Mouse (Mus musculus): ENCODE measurements around the gene Bnip1. TPM values are rescaled to one million over a fixed set of nuclear protein-coding genes. Genes with fewer than 3 reads are reported as not detected.

The Bnip1 gene
- polyA plus RNA-seq, 1 experiment, result 21.4 TPM

DNA sequence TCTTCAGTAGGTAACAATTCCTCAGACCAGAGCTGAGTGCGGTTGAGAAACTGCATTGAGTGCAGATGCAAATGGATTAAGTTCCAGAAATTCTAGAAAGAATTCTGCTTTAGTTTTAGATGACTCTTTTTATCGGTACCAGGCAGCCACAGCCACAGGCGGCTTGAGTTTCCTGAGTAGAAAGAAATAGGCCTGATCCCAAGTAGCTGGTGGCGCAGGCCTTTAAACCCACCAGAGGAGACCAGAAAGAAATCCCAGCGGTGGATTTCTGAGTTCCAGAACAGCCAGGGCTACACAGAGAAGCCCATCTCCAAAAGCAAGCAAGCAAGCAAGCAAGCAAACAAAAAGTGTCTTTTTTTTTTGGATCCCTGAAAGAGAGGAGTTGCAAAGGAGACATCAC, 55.5 kb downstream of the Bnip1 start:
- H3K36me3 ChIP-seq (ENCODE audit: control insufficient read depth, insufficient read depth, low read length), result no peaks in the 10 kb centered on the region
- DNase-seq, result no peak
- H3K4me1 ChIP-seq (ENCODE audit: control insufficient read depth, insufficient read depth, low read length), result no peaks in the 10 kb centered on the region
- TF ChIP-seq POLR2A (IDR thresholded peaks at IDR 0.05; ENCODE audit: low read depth, low read length) (no peak), CTCF (conservative IDR thresholded peaks at IDR 0.05; ENCODE audit: insufficient read depth, insufficient read length, low read depth, low read length) (no peak)
- H3K4me3 ChIP-seq (ENCODE audit: insufficient read depth, low read depth, low read length), result no peak overlapping the region
- H3K27ac ChIP-seq (ENCODE audit: insufficient read depth, low read depth, low read length), result no peak overlapping the region
- WGBS, result 44% methylated on average over 5 of the region's 5 CpGs
- H3K27me3 ChIP-seq (replicated peaks; ENCODE audit: control insufficient read depth, insufficient read depth, low read length), result peaks cover 13% of the 10 kb centered on the region

- Histone ChIP-seq H3K4me1 (ENCODE audit: control insufficient read depth, insufficient read depth, low read length) (no peaks in the 10 kb centered on the region), H3K4me3 (ENCODE audit: insufficient read depth, low read depth, low read length) (no peak overlapping the region), H3K36me3 (ENCODE audit: control insufficient read depth, insufficient read depth, low read length) (no peaks in the 10 kb centered on the region), H3K27me3 (replicated peaks; ENCODE audit: control insufficient read depth, insufficient read depth, low read length) (peaks cover 13% of the 10 kb centered on the region), H3K27ac (ENCODE audit: insufficient read depth, low read depth, low read length) (no peak overlapping the region)
- no peak for DNase-seq
- 6% methylated on average over 19 of the region's 19 CpGs for WGBS
- TF ChIP-seq POLR2A (IDR thresholded peaks at IDR 0.05; ENCODE audit: low read depth, low read length), result no peak
- TF ChIP-seq CTCF (conservative IDR thresholded peaks at IDR 0.05; ENCODE audit: insufficient read depth, insufficient read length, low read depth, low read length), result no peak
These were observed 56.1 kb downstream of the Bnip1 start for GRCm38 (mm10) chr17:26836786-26837545.

- no peak overlapping the region for H3K4me3 ChIP-seq (ENCODE audit: insufficient read depth, low read depth, low read length)
- DNase-seq, result no peak
- no peak for TF ChIP-seq POLR2A (IDR thresholded peaks at IDR 0.05; ENCODE audit: low read depth, low read length)
- no peak for TF ChIP-seq CTCF (conservative IDR thresholded peaks at IDR 0.05; ENCODE audit: insufficient read depth, insufficient read length, low read depth, low read length)
- H3K36me3 ChIP-seq (ENCODE audit: control insufficient read depth, insufficient read depth, low read length), result no peaks in the 10 kb centered on the region
- H3K27me3 ChIP-seq (replicated peaks; ENCODE audit: control insufficient read depth, insufficient read depth, low read length), result peaks cover 13% of the 10 kb centered on the region
- no peak overlapping the region for H3K27ac ChIP-seq (ENCODE audit: insufficient read depth, low read depth, low read length)
- WGBS, result 8% methylated on average over 7 of the region's 7 CpGs
- no peaks in the 10 kb centered on the region for H3K4me1 ChIP-seq (ENCODE audit: control insufficient read depth, insufficient read depth, low read length)
These were observed 56.7 kb downstream of the Bnip1 start for GRCm38 (mm10) chr17:26837546-26837985.

- 4% methylated on average over 37 of the region's 37 CpGs for WGBS
- Histone ChIP-seq H3K27me3 (replicated peaks; ENCODE audit: control insufficient read depth, insufficient read depth, low read length) (peaks cover 16% of the 10 kb centered on the region), H3K27ac (ENCODE audit: insufficient read depth, low read depth, low read length) (no peak overlapping the region), H3K4me3 (ENCODE audit: insufficient read depth, low read depth, low read length) (no peak overlapping the region), H3K36me3 (ENCODE audit: control insufficient read depth, insufficient read depth, low read length) (no peaks in the 10 kb centered on the region), H3K4me1 (ENCODE audit: control insufficient read depth, insufficient read depth, low read length) (no peaks in the 10 kb centered on the region)
- TF ChIP-seq CTCF (conservative IDR thresholded peaks at IDR 0.05; ENCODE audit: insufficient read depth, insufficient read length, low read depth, low read length) (no peak), POLR2A (IDR thresholded peaks at IDR 0.05; ENCODE audit: low read depth, low read length) (no peak)
- no peak for DNase-seq
These were observed 57.5 kb downstream of the Bnip1 start for GRCm38 (mm10) chr17:26838191-26838910.

GRCm38 (mm10) chr17:26838911-26839717, 58.2 kb downstream of the Bnip1 start:
- Histone ChIP-seq H3K4me3 (ENCODE audit: insufficient read depth, low read depth, low read length) (no peak overlapping the region), H3K27ac (ENCODE audit: insufficient read depth, low read depth, low read length) (no peak overlapping the region), H3K36me3 (ENCODE audit: control insufficient read depth, insufficient read depth, low read length) (no peaks in the 10 kb centered on the region), H3K27me3 (replicated peaks; ENCODE audit: control insufficient read depth, insufficient read depth, low read length) (peaks cover 19% of the 10 kb centered on the region), H3K4me1 (ENCODE audit: control insufficient read depth, insufficient read depth, low read length) (no peaks in the 10 kb centered on the region)
- no peak for TF ChIP-seq CTCF (conservative IDR thresholded peaks at IDR 0.05; ENCODE audit: insufficient read depth, insufficient read length, low read depth, low read length)
- TF ChIP-seq POLR2A (IDR thresholded peaks at IDR 0.05; ENCODE audit: low read depth, low read length), result no peak
- no peak for DNase-seq
- WGBS, result 2% methylated on average over 87 of the region's 87 CpGs

GRCm38 (mm10) chr17:26839718-26840438, 59.0 kb downstream of the Bnip1 start:
- H3K36me3 ChIP-seq (ENCODE audit: control insufficient read depth, insufficient read depth, low read length), result no peaks in the 10 kb centered on the region
- no peak for DNase-seq
- no peak overlapping the region for H3K27ac ChIP-seq (ENCODE audit: insufficient read depth, low read depth, low read length)
- TF ChIP-seq CTCF (conservative IDR thresholded peaks at IDR 0.05; ENCODE audit: insufficient read depth, insufficient read length, low read depth, low read length), result no peak
- no peak for TF ChIP-seq POLR2A (IDR thresholded peaks at IDR 0.05; ENCODE audit: low read depth, low read length)
- peaks cover 19% of the 10 kb centered on the region for H3K27me3 ChIP-seq (replicated peaks; ENCODE audit: control insufficient read depth, insufficient read depth, low read length)
- H3K4me3 ChIP-seq (ENCODE audit: insufficient read depth, low read depth, low read length), result no peak overlapping the region
- 5% methylated on average over 26 of the region's 26 CpGs for WGBS
- no peaks in the 10 kb centered on the region for H3K4me1 ChIP-seq (ENCODE audit: control insufficient read depth, insufficient read depth, low read length)
